Mouse (Mus musculus) cerebellum, postnatal 10 days (tissue): Measurements from ENCODE around the gene Glg1.
A peak's percentile ranks its signal among the peaks of the same experiment; 100 is the strongest.
"Not testable (repeated sequence)": the region's sequence is repeated elsewhere in the genome, so short reads cannot be mapped to it uniquely, and the experiment has no call there.

Experiments used
- DNase-seq, 2 experiments: peaks; one replicate each; pipeline ENCODE4 v3.0.0; 2021; ENCODE audit warnings: mixed read lengths in 2 of 2

The Glg1 gene

DNA sequence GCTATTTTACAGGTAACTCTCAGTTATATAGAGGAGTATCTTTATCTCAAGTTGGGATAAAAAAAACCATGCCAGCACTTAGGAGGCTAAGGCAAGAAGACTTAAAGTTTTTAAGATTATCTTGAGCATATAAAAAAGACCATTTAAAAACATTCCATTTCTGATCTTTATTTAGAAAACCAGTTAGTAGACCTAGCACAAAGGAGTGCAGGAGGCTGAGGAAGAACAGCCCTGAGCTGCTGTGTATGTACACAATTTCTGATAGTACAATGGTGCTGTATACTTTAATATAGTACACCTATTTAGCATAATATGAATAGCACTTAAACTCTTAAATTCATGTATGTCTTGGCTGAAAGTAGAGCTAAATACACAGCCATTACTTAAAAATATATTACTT lies 10.9 kb downstream of the Glg1 start:
- no peak for DNase-seq

DNA sequence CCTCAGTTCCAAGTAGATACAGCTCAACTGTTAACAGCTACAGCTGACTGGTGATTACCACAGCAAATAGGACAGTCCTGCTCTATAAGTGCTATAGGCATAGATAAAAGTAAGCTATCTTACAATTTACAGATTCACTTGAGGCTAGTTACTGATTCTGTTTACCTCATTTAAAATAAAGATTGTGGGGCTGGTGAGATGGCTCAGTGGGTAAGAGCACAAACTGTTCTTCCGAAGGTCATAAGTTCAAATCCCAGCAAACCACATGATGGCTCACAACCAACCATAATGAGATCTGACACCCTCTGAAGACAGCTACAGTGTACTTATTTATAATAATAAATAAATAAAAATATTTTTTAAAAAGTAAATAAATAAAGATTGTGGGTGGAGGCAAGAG lies 12.2 kb downstream of the Glg1 start:
- DNase-seq, result not testable (repeated sequence)

DNA sequence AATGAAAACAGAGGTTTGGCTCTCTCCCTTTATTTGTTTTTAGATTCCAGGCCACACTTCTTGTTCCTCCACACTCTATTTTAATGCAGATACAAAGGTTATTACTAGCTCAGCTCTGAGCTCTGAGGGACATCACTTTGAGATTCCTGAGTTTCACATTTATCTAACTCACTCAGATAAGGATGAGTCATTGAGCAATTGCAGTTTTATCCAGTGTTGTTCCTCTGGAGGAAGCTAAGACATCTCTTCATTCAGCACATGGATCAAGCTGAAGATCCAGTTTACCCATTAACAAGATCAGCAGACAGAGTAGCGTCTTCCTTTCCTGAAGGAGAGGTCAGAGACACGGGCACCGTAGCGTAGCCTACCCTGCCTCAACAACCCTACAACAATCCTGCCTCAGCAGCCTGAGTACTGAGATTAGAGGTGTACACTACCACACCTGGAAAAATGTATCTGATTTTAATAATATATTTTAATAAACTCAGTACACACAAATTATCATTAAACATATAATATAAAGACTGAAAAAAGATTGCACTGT lies 12.7 kb downstream of the Glg1 start:
- no peak for DNase-seq

DNA sequence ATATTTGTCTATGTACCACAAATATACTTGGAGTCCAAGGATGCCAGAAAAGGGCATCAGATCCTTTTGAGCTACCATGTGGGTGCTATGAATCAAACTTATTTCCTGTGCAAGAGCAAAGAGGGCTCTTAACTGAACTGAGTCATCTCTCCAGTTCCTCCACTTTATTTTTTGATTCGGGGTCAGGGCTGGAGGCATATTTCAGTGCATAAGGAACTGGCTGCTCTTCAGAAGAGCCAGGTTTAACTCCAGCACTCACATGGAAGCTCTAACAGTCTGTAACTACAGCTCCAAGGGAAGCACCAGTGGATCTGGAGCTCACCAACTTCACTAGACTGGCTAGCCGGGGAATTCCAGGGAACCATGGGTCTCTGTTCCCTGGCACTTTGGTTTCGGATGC lies 21.7 kb downstream of the Glg1 start:
- no peak for DNase-seq

DNA sequence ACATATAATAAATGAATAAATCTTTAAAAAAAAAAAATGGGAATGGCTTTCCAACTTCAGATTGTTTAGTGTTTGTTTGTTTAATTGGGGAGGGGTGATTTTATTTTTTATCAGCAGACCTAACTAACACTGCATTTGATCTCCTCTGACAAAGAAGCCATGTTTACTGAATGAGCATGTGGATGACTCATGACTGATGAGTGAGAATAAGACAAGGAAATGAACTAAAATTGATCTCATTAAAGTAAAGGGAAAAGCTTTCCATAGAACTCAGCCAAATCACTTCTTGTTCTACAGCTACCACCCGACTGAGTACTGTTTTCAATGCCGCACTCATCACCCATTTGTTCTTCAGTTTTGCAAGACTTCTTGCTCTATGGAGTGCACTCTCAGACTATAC lies 25.3 kb downstream of the Glg1 start:
- no peak for DNase-seq

DNA sequence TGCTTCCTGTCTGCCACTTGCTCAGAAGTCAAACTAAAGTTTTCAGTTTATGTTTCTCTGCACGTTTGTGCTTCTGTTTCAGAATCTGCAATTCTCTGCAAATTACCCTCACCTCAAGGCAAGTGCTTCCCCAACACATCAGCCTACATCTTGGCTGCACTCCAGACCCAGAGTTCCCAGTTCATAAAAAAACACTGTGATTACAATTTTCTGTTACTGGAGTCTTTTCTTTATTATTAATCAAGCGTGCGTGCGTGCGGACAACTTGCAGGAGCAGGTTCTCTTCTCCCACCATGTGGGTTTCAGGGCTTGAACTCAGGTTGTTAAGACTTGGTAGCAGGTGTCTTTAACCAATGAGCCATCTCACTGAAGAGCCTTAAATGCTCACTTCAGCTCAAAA lies 34.9 kb downstream of the Glg1 start:
- DNase-seq, result peak in 1 of 2 experiments; percentile 23

DNA sequence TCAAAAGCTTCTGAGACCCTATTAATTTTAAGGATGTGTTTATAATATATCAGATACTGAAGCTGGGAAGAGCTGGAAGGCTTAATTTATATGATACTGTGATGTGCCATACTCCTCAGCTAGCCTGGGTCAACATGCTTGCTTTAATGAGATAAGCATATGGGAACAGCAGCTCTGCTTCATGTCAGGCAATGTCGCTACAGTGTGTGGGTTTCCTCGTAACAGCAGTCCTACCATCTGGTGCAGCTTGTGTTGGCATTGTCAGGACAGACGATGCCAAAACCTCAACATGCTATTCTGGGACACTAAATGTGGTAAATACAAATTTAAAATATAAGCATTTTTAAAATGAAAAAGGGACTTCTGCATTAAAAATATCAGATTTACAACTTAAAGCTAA lies 40.9 kb downstream of the Glg1 start:
- peak; percentile 51 to 63 for DNase-seq

DNA sequence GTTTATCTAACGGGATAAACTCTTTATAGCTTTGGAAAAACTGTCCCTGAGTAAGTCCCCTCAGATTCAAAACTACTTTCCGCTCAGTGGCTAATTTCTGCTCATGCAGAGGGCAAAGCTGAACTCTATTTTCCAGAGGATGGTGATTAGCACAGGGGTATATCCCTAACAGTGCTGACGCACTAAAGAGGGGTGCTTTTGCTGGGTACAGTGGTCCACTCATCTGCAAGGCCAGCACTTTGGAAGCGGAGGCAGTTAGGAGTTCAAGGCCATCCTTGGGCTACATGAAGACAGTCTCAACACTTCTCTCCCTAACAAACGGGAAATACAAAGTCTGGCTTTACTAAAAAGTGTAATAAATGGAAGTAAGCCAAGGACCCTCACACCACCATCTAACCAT lies 45.6 kb downstream of the Glg1 start:
- DNase-seq, result no peak

DNA sequence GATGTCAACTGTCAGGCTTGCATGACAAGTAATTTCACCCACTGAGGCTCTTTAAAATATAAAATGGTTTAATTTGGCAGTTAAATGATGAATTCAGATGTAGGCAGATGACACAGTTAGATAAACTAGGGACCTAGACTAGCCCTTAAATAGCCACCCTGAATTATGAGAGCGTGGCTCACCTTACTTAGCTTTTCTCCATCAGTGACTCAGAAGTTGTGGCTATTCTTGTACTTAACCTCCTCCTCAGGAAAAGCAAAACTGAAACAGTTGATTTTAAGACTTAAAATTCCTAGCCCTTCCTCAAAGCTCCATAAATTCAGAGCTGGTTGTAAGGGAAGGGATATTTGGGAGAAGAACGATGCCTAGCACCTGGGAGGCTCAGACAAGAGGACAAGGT lies 47.8 kb downstream of the Glg1 start:
- no peak for DNase-seq

DNA sequence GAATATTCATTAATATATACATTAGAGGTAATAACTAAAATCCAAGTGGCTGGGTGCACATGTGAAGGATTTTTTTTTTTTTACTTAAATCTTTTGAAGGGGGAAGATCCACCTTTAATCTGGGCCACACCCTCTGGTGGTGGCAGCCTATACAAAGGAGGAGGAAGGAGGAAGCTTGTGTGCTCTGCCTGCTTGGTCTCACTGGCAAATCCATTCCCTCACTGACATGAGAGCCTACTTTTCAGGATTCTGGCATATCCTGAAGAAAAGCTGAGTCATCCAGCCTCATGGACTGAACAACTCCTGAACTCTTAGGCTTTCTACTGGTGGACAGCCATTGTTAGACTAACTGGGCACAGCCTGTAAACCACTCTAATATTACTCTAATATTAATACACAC lies 49.1 kb downstream of the Glg1 start:
- DNase-seq, result no peak

DNA sequence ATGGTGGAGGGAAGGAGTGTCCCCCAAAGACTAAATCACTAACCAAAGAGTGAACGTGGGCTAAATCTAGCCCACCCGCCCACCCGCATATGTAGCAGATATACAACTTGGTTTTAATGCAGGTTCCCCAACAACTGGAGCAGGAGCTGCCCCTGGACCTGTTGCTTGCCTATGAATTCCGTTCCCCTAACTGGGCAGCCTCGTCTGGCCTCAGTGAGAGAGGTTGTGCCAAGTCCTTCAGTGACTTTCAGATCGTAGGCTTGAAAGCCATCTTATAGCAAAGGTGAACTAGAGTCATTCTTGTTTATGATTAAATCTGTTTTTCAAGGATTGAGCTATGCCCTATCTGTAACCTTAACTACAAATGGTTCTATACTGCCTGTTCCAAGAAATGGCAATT lies 52.7 kb downstream of the Glg1 start:
- DNase-seq, result no peak

DNA sequence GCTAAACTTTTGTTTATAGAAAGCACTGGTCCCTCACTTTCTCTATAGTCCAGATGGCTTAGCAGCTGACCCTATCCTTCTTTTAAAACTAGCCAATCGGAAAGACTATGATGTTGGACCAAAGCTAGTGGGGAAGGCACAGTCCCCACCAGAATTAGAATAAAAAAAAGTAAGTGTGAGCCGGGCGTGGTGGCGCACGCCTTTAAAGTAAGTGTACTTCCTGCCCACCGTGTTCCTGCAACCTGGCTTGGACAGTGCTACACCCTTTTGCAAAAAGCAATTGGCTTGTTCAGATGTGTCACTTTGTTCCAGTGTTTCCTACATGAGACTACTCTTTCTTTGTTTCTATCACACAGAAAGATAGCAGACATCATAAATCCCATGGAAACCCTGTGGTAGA lies 54.0 kb downstream of the Glg1 start:
- DNase-seq, result no peak

DNA sequence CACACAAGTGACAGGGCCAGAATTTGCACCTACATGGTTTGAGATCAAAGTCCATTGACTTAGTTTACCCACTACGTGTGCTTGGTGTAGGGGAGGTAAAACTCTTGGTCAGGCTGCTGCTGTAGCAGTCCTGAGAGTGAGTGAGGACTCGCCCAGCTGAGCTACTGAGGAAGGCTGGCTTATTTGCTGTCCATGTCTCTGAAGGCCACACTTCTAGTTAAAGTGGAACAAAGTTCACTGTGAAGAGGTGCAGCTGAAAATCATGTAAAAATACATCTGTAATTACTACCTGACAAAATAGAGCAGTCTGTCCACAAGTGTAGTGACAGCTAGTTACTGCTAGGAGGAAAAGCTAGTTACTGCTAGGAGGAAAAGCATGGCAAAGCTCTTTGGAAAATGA lies 55.7 kb downstream of the Glg1 start:
- no peak for DNase-seq

DNA sequence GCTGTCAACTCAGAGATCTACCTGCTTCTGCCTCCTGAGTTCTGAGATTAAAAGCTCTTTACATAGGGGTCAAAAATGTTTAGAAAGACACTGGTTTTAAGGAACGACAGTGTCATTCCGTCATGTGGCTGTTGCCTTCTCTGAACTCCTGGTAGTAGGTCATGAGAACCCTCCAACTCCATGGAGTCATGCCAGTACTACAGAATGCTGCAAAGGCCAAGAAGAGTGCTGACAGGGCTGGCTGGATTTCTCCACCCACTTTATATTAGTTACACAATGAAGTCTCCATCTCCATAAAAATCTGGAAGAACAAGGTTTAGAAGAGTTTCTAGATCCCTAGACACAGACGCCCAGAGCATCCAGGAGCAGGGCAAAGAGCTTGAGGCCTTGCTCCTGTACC lies 61.0 kb downstream of the Glg1 start:
- no peak for DNase-seq

DNA sequence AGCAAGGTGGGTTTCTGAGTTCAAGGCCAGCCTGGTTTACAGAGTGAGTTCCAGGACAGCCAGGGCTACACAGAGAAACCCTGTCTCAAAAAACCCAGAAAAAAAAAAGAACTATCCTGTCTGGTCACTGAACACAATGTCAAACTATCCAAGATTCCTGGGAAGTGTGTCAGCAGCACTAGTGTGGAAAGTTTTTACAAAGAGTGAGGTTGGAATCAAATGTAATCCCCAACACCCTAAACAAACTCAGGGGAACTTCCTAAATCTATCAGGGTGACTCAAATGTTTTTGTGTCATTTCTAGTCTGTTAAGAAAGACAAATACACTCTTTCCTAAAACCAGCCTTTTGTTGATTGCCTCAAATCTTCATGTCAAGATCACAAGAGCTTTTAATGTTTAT lies 62.8 kb downstream of the Glg1 start:
- no peak for DNase-seq

DNA sequence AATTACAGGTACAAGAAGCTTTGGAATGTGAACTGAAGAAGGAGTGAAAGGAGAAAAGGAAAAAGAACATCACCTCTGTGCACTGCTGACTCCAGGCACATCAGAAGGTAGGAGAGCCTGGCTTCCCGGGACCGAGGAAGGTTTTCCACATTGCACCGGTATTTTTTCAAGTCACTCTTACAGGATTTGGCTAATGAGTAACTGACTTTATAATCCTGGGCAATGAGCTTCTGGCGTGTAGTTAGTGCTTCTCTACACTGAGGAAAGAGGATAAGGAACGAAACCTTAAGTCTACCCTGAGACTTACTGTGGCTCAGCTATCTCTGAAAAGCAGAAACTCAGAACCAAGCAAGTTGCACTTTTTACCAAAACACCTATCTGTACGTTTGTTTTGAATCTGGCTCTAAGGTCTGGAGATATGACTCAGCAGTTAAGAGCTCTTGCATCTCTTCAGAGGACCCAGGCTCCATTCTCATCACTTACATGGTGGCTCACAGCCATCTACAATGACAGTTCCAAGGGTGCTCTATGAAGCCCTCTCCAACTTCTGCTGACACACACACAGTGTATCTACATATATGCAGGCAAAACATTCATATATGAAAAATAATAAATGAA lies 70.3 kb downstream of the Glg1 start:
- DNase-seq, result no peak

DNA sequence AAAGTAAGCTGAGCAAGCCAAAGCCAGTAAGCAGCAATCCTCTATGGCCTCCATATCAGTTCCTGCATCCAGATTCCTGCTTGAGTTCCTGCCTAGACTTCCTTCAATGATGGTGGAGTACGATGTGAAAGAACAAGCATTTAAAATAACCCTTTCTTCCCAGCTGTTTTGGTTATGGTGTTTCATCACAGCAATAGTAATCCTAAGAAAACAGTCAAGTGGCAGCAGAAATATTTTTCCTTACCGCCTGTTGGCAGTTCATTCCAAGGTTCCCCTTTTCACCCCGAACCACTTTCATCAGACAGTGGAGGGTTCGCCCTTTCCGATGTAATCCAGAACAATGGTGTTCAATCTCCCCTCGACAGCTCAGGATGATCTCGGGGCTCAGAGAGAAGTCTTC lies 71.5 kb downstream of the Glg1 start:
- no peak for DNase-seq

DNA sequence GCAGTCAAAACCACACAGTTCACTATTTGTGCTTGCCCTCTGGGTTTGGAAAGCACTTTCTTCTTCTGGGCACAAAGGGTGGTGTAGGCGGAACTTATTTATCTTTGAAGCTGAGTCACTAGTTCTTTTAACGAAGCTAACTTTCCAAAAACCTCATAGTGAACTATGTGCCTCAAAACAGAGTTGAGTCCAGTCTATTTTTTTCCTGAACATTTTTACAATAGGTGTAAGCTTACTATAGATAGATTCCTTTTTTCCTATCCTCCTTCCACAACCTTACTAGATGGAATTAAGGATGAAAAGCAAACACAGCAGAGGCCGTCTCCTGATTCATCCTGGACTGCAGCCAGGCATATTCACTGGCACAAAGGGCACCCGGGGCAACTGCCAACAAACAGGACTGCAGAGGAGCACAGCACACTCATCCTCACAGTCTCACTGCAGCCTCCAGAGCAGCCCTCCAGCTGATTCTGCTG lies 73.5 kb downstream of the Glg1 start:
- peak; percentile 79 to 86 for DNase-seq

DNA sequence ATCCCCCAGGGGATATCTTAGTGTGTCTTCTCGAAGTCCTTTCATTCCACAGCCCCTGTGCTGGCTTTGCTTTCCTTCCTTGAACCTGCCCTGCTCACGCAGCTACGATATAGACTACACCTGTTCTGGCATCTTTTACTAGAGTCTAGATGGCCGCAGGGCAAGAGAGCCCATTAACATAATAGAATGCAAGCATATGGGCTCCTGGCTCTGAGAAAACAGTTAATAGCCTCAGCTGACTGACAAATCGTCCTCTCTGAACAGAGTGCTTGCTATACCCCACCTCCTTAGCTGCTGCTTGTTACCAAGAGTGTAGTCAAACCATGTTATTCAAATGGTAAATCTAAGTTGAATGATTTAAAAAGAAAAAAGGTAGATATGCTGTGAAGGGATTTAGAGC lies 87.4 kb downstream of the Glg1 start:
- DNase-seq, result no peak

DNA sequence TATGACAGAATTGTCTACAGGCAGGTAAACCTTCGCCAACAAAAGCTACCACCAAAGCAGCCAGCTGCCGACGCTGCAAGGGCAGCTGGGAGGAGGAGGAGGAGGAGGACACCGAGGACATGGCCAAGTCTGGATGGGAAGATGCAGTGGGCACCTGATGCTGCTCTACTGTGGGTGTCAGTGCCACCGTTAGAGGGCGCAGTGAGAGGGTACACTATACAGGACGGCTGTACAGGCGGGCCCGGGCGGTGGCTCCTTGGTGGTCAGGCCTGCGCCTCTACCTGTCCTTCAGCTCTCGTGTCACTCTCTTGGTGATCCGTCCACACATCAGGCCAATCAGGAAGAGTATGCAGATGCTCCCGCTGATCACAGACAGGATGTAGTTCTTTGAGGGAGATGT lies 101.4 kb downstream of the Glg1 start:
- peak; percentile 78 to 81 for DNase-seq

DNA sequence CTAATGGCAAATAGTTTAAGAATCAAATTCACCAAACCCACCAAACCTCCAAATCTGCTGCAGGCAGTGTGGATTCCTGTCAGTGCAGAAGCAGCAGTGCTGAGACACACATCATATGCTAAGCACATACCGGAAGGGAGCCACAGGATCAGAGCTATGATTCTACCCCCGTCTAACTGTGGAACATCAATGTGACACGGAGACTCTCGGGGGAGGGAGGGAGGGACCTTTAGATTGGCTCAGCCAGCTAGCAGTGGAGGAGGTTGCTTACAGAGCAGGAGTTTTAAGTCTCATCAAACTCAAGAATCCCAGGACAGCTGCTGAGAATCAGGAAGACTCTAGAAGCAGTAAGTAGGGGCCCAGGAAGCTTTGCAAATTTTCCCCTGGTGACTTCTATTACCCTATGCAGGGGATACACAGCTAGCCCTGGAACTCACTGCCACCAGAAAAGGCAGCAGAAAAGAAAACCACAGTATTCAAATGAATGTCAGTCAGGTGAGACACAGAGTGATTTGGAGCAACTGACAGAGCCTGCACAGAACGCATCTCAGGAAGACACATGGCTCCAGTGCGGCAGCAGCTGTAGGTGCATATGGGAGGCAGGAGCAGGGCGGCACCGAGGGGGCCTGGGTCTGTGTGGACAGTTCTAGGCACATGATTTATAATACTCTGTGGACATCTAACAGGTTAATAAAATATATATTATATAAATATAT lies 103.1 kb downstream of the Glg1 start:
- no peak for DNase-seq

DNA sequence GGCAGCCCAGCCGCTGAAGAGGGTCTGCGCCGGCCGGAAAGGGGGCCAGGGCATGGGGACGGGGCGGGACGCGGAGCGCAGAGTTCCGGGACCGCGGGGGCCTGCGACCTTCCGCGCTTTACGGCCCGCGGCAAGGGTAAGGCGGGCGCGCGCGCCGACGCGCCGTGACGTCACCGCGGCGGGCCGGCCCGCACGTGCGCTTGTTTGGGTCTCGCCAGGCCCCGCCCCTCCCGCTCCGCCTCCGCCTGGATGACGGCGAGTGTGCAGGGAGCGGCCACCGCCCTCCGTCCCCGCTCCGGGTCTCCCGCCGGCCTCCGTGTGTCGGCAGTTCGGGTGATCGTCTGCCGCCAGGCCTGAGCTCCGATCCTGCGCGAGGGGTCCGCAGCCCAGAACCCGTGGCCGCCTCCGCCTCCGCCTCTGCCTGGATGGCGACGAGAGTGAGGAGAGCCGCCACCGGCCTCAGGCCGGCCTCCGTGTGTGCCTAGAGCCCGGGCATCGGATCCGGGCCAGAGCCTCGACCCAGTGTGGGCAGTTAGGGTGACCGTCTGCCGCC lies 113.5 kb downstream of the Glg1 start:
- peak; percentile 98 to 99 for DNase-seq

DNA sequence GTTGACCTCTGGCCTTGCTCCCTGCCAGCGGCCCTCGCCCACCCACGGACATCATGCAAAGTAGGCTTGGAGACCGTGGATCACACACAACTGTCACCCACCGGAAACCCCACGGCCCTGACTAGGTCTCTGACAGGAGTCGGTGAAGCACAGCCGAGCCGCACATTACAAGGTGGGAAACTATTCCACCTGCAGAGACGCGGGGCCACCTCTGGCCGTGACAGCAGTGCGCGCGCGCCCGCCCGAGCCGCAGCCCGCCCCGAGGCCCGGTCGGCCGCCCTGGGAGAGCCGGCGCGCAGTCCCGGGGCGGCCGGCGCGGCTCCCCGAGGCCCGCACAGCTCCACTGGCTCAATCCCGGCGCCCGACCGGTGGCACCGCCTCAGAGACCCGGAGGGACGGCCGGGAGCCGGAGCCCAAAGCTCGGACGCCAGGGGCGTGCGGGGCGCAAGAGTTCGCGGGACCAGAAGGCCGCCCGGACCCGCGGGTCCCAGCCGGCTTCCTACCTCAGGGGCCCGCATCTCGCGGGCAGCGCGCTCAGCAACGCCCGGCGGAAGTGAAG lies 114.0 kb downstream of the Glg1 start:
- peak; percentile 39 to 45 for DNase-seq

DNA sequence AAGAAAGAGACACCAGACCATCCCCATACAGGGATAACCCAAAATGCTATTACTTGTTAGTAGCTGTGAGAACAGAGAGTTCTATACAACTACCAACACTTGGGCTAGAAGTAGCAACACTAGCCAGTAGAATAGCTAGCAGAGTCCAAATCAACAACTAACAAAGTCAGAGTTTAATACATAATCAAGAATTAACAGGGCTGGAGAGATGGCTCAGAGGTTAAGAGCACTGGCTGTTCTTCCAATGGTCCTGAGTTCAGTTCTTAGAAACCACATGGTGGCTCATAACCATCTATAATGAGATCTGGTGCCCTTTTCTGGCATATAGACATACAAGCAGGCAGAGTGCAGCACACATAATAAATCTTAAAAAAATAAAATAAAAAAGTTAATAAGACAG lies 116.5 kb downstream of the Glg1 start:
- DNase-seq, result no peak
